Comparison of ENCODE assay signal across 8 mouse cellular contexts in genomic region chr5:117978159-117978697, GRCm38 (mm10). TPM values are rescaled to one million over a fixed set of nuclear protein-coding genes. Genes with fewer than 3 reads are reported as not detected.
DNase-seq lines count a peak whose midpoint lies in the region; ATAC-seq and TF ChIP-seq lines count a peak whose summit lies in the region.

No protein-coding gene starts in this region.

- H3K4me1 ChIP-seq in spleen, adult 2 months (ENCODE audit: control insufficient read depth, insufficient read depth, insufficient read length), result peaks cover 10% of the 10 kb centered on the region
- peaks cover 0 to 11% of the 10 kb centered on the region in 2 experiments; a peak in 1 of 4 replicates for H3K4me1 ChIP-seq in liver, embryonic 14.5 days (replicated peaks; ENCODE audit: control insufficient read depth in 2 of 2, insufficient read depth in 2 of 2, low read length in 1 of 2)

- no peak for ATAC-seq in liver, embryonic 14.5 days (ENCODE audit: insufficient read depth)

- TF ChIP-seq CTCF in spleen, adult 2 months (IDR thresholded peaks at IDR 0.05; ENCODE audit: extremely low read depth, insufficient read depth, insufficient read length, insufficient replicate concordance), result no peak
- TF ChIP-seq CTCF in liver, embryonic 14.5 days (IDR thresholded peaks at IDR 0.05; ENCODE audit: low read depth), result no peak

- intact Hi-C loops in left cerebral cortex, postnatal 10 days (cut with DNase I), result no loop called here

- no peaks in the 10 kb centered on the region for H3K27me3 ChIP-seq in spleen, adult 2 months (ENCODE audit: control insufficient read depth, insufficient read depth, low read length)
- H3K27me3 ChIP-seq in liver, embryonic 14.5 days (ENCODE audit: control insufficient read depth, insufficient read depth, low read length), result no peaks in the 10 kb centered on the region

- no peak for TF ChIP-seq EP300 in liver, embryonic 14.5 days (IDR thresholded peaks at IDR 0.05; ENCODE audit: low read depth)

- no peak overlapping the region for H3K9ac ChIP-seq in liver, embryonic 14.5 days (replicated peaks)

- TF ChIP-seq POLR2A in spleen, adult 2 months (IDR thresholded peaks at IDR 0.05; ENCODE audit: low read depth, low read length), result no peak

- H3K9me3 ChIP-seq in liver, embryonic 14.5 days (ENCODE audit: control insufficient read depth, low read length), result no peaks in the 10 kb centered on the region

- WGBS in spleen, adult 2 months, result 77% methylated on average over 17 of the region's 17 CpGs
- WGBS in liver, embryonic 14.5 days (ENCODE audit: insufficient replicate concordance), result 65% methylated on average over 17 of the region's 17 CpGs

- peak overlapping the region; percentile 81 for H3K4me2 ChIP-seq in liver, embryonic 14.5 days (ENCODE audit: low read depth)

- peak; percentile 60 for DNase-seq in adrenal gland, adult 2 months
- no peak for DNase-seq in adrenal gland, adult 18-20 months (ENCODE audit: low spot score in 2 of 2)
- DNase-seq in spleen, adult 2 months (ENCODE audit: low read depth in 1 of 2, low spot score in 2 of 2), result no peak
- no peak for DNase-seq in spleen, postnatal 14 days (ENCODE audit: low spot score in 2 of 2)
- DNase-seq in liver, embryonic 14.5 days (ENCODE audit: low read depth in 3 of 3, low spot score in 3 of 3), result no peak
- DNase-seq in frontal cortex, postnatal 14 days (ENCODE audit: low spot score in 2 of 2), result no peak
- no peak for DNase-seq in thymus, postnatal 4 days
- DNase-seq in left cerebral cortex, postnatal 10 days (ENCODE audit: extremely low spot score in 1 of 2, low spot score in 2 of 2), result no peak

- no peak overlapping the region for H3K27ac ChIP-seq in spleen, adult 2 months (ENCODE audit: insufficient read depth, low read length)
- H3K27ac ChIP-seq in liver, embryonic 14.5 days, result no peak overlapping the region

- H3K36me3 ChIP-seq in spleen, adult 2 months (ENCODE audit: control insufficient read depth, insufficient read depth, low read length), result peaks cover 6% of the 10 kb centered on the region
- peaks cover 2% of the 10 kb centered on the region; the same call in 1 of the 2 replicates for H3K36me3 ChIP-seq in liver, embryonic 14.5 days (replicated peaks; ENCODE audit: control insufficient read depth, insufficient read depth, low read depth)

- 0 out of 2 replicates have a peak overlapping the region, but pooled peaks have one; percentile 12 for H3K4me3 ChIP-seq in spleen, adult 2 months (ENCODE audit: extremely low read depth, insufficient read depth, insufficient read length)
- peak overlapping the region; percentile 41 to 76; a peak in 3 of 4 replicates for H3K4me3 ChIP-seq in liver, embryonic 14.5 days (ENCODE audit: insufficient read depth in 1 of 2, low read depth in 2 of 2, low read length in 2 of 2)

RNA-seq across cellular contexts. Expression of gene Fbxo21, which starts 1.7 kb away (rescaled TPM):
- 10 to 100 TPM; 52.6 to 95.2 TPM for total RNA-seq in adrenal gland, adult 2 months (2021)
- 93.6 and 106 TPM in 2 replicates for polyA plus RNA-seq in adrenal gland, adult 2 months (2012; rRNA removed)
- 10 to 100 TPM; 59.9 to 62.9 TPM for total RNA-seq in adrenal gland, adult 18-20 months (2021)
- 15.7 and 20.6 TPM in 2 replicates for polyA plus RNA-seq in spleen, adult 2 months (2012; rRNA removed)
- 10.0 and 10.6 TPM in 2 replicates for polyA plus RNA-seq in liver, embryonic 14.5 days (2012; rRNA removed)
- polyA plus RNA-seq in liver, embryonic 14.5 days (2014; fragmentation: Nextera tagmentation; extraction: Ambion mirVana), result 9.5 and 10.3 TPM in 2 replicates
- total RNA-seq in left cerebral cortex, postnatal 10 days (2021), result 100 to 1,000 TPM; 124 to 130 TPM

RNA-seq across cellular contexts. Expression of gene Tesc, which starts 49.3 kb away (rescaled TPM):
- total RNA-seq in adrenal gland, adult 2 months (2021), result 100 to 1,000 TPM; 109 to 185 TPM
- polyA plus RNA-seq in adrenal gland, adult 2 months (2012; rRNA removed), result 737 and 1,088 TPM in 2 replicates
- total RNA-seq in adrenal gland, adult 18-20 months (2021), result 100 to 1,000 TPM; 149 to 166 TPM
- 17.1 and 21.2 TPM in 2 replicates for polyA plus RNA-seq in spleen, adult 2 months (2012; rRNA removed)
- 0.58 and 0.73 TPM in 2 replicates for polyA plus RNA-seq in liver, embryonic 14.5 days (2012; rRNA removed)
- 0.77 and 1.2 TPM in 2 replicates for polyA plus RNA-seq in liver, embryonic 14.5 days (2014; fragmentation: Nextera tagmentation; extraction: Ambion mirVana)
- 10 to 100 TPM; 21.5 to 27.3 TPM for total RNA-seq in left cerebral cortex, postnatal 10 days (2021)
